Mouse (Mus musculus) heart, postnatal 0 days (tissue): ENCODE data around the gene Fam208a.

ENCODE experiments used
- CTCF ChIP-seq: IDR thresholded peaks from 2 replicates; pipeline ENCODE4 v1.5.1; 2016; ENCODE audit warnings: antibody characterized with exemption, control low read depth, low read depth
- EP300 ChIP-seq: IDR thresholded peaks from 2 replicates; pipeline ENCODE4 v1.6.1; 2016; ENCODE audit warnings: antibody characterized with exemption, low read depth

DNA sequence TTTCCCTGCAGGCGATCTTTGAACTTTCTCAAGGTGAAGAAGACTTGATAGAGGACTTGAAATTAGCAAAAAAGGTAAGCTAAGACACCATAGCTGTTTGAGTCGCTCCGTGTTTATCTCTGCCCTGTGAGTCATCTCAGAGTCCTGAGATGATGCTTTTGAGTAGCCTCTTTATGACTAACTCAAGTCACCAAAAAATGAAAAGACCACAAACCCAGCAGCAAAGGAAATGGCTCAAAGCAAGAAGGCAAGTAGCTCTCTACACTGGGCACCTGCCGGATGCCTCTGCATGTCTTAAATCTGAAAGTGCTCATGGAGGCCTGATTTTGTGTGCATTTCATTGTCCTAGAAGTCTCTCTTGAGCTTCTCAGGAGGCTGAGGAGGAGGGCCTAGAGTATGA is 44.5 kb upstream of the Fam208a start:
- TF ChIP-seq CTCF (no peak), EP300 (no peak)
